Mouse (Mus musculus): ENCODE data around the gene Mrpl58. TPM values are rescaled to one million over a fixed set of nuclear protein-coding genes. Genes with fewer than 3 reads are reported as not detected.
A peak's percentile ranks its signal among the peaks of the same experiment; 100 is the strongest.

The Mrpl58 gene
- 121 and 124 TPM in 2 replicates for polyA plus RNA-seq (2012; rRNA removed)

GRCm38 (mm10) chr11:115403338-115404124, at the start of gene Mrpl58:
Mrpl58 (plus strand) TSS chr11:115403752.
- no peak for TF ChIP-seq CTCF (IDR thresholded peaks at IDR 0.05; ENCODE audit: extremely low read depth, insufficient read depth, low read length)
- peak; percentile 49; the same call in 1 of the 2 replicates for TF ChIP-seq POLR2A (IDR thresholded peaks at IDR 0.05; ENCODE audit: extremely low read depth, insufficient read depth, low read length)
- H3K4me1 ChIP-seq (ENCODE audit: control insufficient read depth, insufficient read depth, low read length): peaks cover 2% of the 10 kb centered on the region; the same call in 1 of the 2 replicates
- peak within 1 kb of the TSS; percentile 66 for H3K4me3 ChIP-seq (ENCODE audit: insufficient read depth, low read length)
- peak within 1 kb of the TSS; percentile 95 for H3K27ac ChIP-seq (ENCODE audit: insufficient read depth, low read length)

DNA sequence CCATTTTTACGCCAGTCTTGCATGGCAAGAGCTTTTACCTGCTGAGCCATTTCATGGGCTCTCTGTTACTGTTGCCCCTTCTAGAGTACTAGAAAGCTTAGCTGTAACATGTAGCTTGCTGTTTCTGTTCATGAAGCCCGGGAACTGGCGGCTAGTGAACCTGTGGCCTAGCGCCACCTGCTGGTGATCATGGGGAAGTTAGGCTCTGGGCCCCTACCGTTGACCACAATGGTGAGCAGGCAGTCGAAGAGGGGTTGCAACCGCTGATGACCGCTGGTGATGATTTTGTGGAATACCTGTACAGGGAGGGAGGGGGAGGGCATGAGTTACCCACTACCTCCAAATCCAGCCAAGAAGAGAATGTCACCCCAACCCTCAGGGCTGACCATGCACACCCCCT, 49.4 kb upstream of the Mrpl58 start:
- Histone ChIP-seq H3K27ac (ENCODE audit: insufficient read depth, low read length) (no peak overlapping the region), H3K4me1 (ENCODE audit: control insufficient read depth, insufficient read depth, low read length) (no peaks in the 10 kb centered on the region), H3K4me3 (ENCODE audit: insufficient read depth, low read length) (no peak overlapping the region)
- TF ChIP-seq CTCF (IDR thresholded peaks at IDR 0.05; ENCODE audit: extremely low read depth, insufficient read depth, low read length): peak; percentile 88
- TF ChIP-seq POLR2A (IDR thresholded peaks at IDR 0.05; ENCODE audit: extremely low read depth, insufficient read depth, low read length): no peak

DNA sequence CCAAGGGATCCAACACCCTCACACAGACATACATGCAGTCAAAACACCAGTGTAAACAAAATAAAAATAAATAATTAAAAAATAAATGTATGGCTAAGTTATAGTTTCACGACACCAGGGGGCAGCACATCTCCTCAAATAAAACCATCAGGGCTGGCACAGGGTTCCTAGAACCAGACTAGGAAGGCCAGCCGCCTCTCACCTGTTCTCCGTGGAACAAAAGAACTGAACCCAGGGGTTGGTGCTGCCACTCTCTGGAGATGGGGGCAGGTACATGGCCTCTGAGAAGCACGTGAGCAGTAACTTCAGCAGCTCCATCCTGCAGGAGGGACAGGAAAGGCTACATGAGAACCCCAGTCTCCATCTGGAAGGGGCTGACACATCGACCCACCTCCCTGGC, 45.1 kb upstream of the Mrpl58 start:
- peak; percentile 54; the same call in 1 of the 2 replicates for TF ChIP-seq CTCF (IDR thresholded peaks at IDR 0.05; ENCODE audit: extremely low read depth, insufficient read depth, low read length)
- no peak for TF ChIP-seq POLR2A (IDR thresholded peaks at IDR 0.05; ENCODE audit: extremely low read depth, insufficient read depth, low read length)
- H3K4me1 ChIP-seq (ENCODE audit: control insufficient read depth, insufficient read depth, low read length): no peaks in the 10 kb centered on the region
- no peak overlapping the region for H3K27ac ChIP-seq (ENCODE audit: insufficient read depth, low read length)
- no peak overlapping the region for H3K4me3 ChIP-seq (ENCODE audit: insufficient read depth, low read length)

- no peak for TF ChIP-seq POLR2A (IDR thresholded peaks at IDR 0.05; ENCODE audit: extremely low read depth, insufficient read depth, low read length)
- TF ChIP-seq CTCF (IDR thresholded peaks at IDR 0.05; ENCODE audit: extremely low read depth, insufficient read depth, low read length): no peak
- no peaks in the 10 kb centered on the region for H3K4me1 ChIP-seq (ENCODE audit: control insufficient read depth, insufficient read depth, low read length)
- H3K4me3 ChIP-seq (ENCODE audit: insufficient read depth, low read length): no peak overlapping the region
- H3K27ac ChIP-seq (ENCODE audit: insufficient read depth, low read length): no peak overlapping the region
Observed at GRCm38 (mm10) chr11:115359293-115359692, 44.3 kb upstream of the Mrpl58 start.

DNA sequence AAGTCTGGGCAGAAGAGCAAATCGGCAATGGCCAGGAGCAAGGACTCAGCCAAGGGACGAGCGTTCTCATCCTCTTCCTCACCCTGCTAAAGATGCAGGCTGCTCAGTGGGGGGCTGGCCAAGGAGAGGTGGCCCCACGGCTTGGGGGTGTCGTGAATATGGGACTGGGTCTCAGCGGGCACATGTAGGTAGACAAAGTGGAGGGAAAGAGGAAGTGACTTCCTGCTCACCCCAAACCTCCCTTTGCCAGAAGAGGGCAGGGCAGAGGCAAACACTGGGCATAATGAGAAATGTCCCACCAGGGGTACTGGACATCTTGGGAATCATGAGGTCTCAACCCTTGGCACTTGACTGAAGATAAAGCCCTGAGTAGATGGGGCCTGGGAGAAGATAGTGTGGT, 43.8 kb upstream of the Mrpl58 start:
- H3K4me3 ChIP-seq (ENCODE audit: insufficient read depth, low read length): no peak overlapping the region
- TF ChIP-seq CTCF (IDR thresholded peaks at IDR 0.05; ENCODE audit: extremely low read depth, insufficient read depth, low read length) (0 out of 2 replicates have a peak, but pooled peaks have one; percentile 3), POLR2A (IDR thresholded peaks at IDR 0.05; ENCODE audit: extremely low read depth, insufficient read depth, low read length) (no peak)
- H3K4me1 ChIP-seq (ENCODE audit: control insufficient read depth, insufficient read depth, low read length): no peaks in the 10 kb centered on the region
- no peak overlapping the region for H3K27ac ChIP-seq (ENCODE audit: insufficient read depth, low read length)

DNA sequence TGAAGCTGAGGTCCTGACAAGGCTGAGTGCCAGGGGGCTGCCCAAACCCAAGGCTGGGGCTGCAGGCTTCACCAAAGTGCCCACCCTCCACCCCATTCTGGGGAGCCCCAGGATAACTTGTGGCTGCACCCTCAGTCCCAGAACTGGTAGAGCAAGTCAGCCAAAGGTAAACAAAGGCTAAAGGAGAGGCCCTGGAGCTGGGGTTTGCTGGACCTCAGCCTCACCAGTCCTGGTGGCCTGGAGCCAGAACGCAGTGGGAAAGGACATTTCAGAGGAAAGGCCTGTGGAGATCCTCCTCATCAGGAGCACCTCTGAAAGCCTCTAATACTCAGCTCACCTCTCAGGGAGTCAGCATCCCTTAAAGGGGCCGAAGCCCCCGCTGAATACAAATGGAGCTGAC, 39.4 kb upstream of the Mrpl58 start:
- no peak for TF ChIP-seq POLR2A (IDR thresholded peaks at IDR 0.05; ENCODE audit: extremely low read depth, insufficient read depth, low read length)
- TF ChIP-seq CTCF (IDR thresholded peaks at IDR 0.05; ENCODE audit: extremely low read depth, insufficient read depth, low read length): no peak
- Histone ChIP-seq H3K4me1 (ENCODE audit: control insufficient read depth, insufficient read depth, low read length) (no peaks in the 10 kb centered on the region), H3K4me3 (ENCODE audit: insufficient read depth, low read length) (no peak overlapping the region), H3K27ac (ENCODE audit: insufficient read depth, low read length) (no peak overlapping the region)

GRCm38 (mm10) chr11:115366039-115366705, 37.4 kb upstream of the Mrpl58 start:
- Histone ChIP-seq H3K4me3 (ENCODE audit: insufficient read depth, low read length) (peak overlapping the region; percentile 89), H3K4me1 (ENCODE audit: control insufficient read depth, insufficient read depth, low read length) (no peaks in the 10 kb centered on the region), H3K27ac (ENCODE audit: insufficient read depth, low read length) (no peak overlapping the region)
- TF ChIP-seq CTCF (IDR thresholded peaks at IDR 0.05; ENCODE audit: extremely low read depth, insufficient read depth, low read length) (no peak), POLR2A (IDR thresholded peaks at IDR 0.05; ENCODE audit: extremely low read depth, insufficient read depth, low read length) (no peak)

GRCm38 (mm10) chr11:115366706-115367394, 36.7 kb upstream of the Mrpl58 start:
- TF ChIP-seq POLR2A (IDR thresholded peaks at IDR 0.05; ENCODE audit: extremely low read depth, insufficient read depth, low read length): peak; percentile 63; the same call in 1 of the 2 replicates
- TF ChIP-seq CTCF (IDR thresholded peaks at IDR 0.05; ENCODE audit: extremely low read depth, insufficient read depth, low read length): no peak
- H3K27ac ChIP-seq (ENCODE audit: insufficient read depth, low read length): peak overlapping the region; percentile 76; the same call in 1 of the 2 replicates

GRCm38 (mm10) chr11:115367395-115367944, 36.1 kb upstream of the Mrpl58 start, which contains the start of gene Hid1:
Hid1 (minus strand) TSS chr11:115367756.
- TF ChIP-seq POLR2A (IDR thresholded peaks at IDR 0.05; ENCODE audit: extremely low read depth, insufficient read depth, low read length): peak; percentile 81
- no peak for TF ChIP-seq CTCF (IDR thresholded peaks at IDR 0.05; ENCODE audit: extremely low read depth, insufficient read depth, low read length)
- peak within 1 kb of the TSS; percentile 89 for H3K4me3 ChIP-seq (ENCODE audit: insufficient read depth, low read length)

More at GRCm38 (mm10) chr11:115366706-115367394, 36.7 kb upstream of the Mrpl58 start:
- Histone ChIP-seq H3K4me3 (ENCODE audit: insufficient read depth, low read length) (peak overlapping the region; percentile 89), H3K4me1 (ENCODE audit: control insufficient read depth, insufficient read depth, low read length) (no peaks in the 10 kb centered on the region)

More at GRCm38 (mm10) chr11:115367395-115367944, 36.1 kb upstream of the Mrpl58 start, which contains the start of gene Hid1:
- no peaks in the 10 kb centered on the region for H3K4me1 ChIP-seq (ENCODE audit: control insufficient read depth, insufficient read depth, low read length)
- H3K27ac ChIP-seq (ENCODE audit: insufficient read depth, low read length): peak within 1 kb of the TSS; percentile 76; the same call in 1 of the 2 replicates
